Mouse (Mus musculus) retina, postnatal 1 day (tissue): ENCODE measurements at regions not wholly inside any gene's neighbourhood (a gene's known extent, or its start where the extent isn't known, plus 50 kb on each side); places are given as distances from the start of the nearest gene placed in this dataset.

Experiments used
- DNase-seq: peaks from one replicate; pipeline ENCODE4 v3.0.0-alpha.2; 2012

DNA sequence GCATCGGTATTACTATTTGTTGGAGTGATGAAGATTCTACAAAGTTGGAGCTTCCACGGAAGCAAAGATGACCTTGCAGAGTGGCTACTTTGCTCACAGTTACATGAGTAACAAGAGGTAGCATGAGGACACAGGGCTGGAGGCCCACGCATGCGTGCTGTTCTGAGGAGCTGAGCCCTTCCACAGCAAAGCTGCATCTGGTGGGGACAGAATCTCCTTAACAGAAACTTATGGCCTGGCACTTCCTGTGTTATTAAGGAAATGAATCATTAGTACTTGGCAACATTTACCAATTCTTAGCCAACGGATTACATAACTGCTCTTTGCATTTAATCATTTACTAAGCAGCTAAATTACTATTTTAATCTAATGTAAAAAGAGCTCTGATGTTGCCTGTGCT lies 160.8 kb upstream of the Apob start:
- DNase-seq = no peak

DNA sequence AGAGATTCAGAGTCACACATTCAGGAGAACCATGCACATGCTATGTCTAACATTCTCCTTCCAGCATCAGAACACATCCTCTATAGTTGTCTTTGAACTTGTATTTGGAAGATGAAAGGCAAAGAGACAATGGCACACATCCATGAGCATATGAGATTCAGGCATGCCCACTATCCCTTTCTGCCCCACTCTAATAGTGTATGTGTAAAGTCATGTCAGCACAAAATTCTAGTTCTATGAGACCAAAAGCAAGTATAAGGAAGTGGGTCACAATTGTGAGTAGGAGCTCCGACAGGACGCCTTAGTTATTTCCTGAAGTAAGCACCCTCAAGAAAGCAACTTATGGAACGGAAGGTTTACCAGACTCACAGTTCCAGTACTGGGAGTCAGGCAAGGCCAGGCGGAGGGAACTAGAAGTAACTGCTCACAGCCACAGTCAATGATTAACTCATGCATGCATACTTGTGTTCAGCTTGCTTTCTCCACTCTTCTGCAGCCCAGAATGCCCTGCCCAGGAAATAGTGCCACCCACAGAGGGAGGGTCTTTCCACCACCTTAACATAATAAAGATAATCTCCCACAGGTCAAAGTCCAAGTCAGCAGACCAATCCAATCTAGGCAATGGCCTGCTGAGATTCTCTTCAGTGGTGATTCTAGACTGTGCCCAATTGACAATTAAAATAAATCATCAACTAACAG lies 157.3 kb upstream of the Apob start:
- no peak for DNase-seq

DNA sequence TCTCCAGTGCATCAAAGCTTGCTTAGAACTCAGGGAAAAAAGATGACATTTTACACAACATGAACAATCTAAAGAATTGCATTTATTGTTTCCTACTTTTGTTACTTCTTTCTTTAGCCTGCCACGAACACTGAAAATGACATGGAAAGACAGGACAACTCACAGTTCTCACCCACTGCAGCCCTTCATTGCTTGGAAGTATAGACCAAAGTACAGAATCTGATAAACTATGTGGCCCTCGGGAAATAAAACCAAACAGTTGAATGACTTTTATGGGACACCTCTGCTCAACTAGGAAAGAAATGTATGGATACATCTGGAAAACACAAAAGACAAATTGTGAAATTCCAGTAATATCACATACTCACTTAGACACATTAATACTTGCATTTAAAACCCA lies 156.7 kb upstream of the Apob start:
- DNase-seq = no peak

DNA sequence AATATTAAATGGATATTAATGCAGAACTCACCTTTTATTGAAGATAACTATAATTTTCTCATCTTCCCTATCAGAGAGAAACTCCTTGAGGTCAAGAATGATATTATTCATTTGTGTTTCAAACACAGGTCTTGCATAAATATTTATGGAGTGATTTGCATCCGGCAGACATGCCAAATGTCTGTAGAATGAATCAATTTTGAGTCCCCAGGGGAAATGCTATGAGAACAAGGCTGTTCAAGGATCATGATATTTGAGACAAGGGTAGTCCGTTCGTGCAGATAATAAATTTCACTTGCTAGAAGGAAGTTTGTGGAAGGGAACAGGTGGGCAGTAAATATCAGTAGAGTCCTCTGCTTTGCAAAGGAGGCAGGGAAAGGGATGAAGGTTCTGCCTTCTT lies 141.7 kb upstream of the Apob start:
- no peak for DNase-seq

DNA sequence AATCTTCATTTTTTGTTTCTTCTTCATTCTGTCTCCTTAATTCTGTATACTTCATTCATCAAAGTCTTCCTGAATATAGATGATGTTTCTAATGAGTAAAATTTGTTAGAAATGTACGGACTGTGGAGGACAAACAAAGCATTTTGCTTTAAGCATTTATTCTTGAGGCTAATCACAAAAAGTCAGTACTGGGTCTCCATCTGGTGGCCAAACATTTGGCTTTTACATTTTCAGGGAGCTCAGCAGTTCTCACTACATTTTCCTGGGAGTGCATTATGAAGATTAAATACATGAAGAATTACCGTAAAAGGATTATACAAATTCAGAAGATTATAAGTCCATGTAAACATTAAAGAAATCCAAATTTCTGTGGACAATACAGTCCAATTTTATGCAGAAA lies 123.6 kb upstream of the Apob start:
- peak; percentile 27 for DNase-seq

DNA sequence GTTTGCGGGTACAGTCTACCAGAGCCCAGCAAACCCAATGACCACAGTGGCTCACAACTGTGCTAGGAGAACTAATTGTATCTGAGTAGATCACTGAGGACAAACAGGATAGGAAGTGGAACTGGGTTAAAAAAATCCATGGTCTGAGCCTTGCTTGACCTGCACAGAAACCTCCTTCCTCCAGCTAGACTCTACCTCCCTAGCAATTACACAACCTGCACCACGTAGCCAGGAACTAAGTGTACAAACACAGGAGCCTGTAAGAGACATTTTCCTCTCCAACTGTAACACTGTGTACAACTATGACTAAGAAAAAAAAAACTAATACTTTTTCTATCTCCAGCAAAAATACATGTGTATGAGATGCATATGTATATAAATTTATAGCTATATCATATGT lies 121.8 kb upstream of the Apob start:
- no peak for DNase-seq

DNA sequence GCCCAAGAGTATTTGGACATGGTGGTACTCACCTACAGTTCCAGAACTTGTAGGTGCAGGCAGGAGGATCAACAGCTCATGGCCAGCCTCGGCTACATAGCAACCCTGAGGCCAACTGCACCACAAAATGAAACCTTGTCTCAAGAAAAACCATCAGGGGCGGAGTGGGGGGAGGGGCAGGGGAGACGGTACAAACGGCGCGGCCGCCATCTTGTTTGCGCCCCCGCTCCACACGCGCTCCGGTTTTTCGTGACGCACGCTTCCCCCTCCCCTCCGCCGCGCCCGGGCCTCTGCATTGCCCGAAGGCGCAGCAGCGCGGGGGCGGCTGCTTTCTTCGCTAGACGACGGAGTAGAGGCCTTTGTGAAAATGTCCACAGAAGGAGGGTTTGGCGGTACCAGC lies 117.9 kb upstream of the Apob start:
- no peak for DNase-seq

DNA sequence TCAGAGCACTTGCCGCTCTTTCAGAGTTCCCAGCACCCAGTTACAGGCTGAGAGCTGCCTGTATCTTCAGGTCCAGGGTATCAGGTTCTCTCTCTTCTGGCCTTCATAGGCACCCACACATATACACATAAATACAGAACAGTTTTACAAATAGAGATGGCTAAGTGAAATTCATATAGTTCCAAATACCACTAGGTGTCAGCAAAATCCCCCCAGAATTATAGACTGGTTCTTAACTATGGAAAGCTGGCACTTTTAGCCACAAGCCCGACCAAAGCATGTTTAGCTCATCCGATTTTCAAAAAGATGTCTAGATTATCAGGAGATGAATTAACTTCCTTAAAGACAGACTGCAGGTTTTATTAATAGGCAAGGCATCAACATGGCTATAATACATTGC lies 107.4 kb upstream of the Apob start:
- DNase-seq = peak; percentile 26

DNA sequence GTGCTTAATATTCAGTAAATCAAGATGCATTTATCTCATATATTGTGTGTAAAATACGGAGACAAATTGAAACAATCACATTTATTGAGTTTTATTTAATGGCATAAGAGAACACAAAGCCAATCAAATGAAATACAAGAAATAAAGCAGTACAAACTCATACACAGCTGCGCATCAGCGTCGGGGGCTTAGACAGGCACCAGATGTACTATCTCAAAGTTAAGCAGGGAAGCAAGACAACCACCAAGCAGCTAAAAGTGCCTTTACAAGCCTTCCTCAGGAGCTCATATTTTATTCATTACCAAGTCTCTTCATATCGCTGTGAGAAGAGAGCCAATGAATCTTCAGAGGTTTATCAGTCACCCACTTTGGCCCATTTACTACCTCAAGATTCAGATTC lies 107.0 kb upstream of the Apob start:
- no peak for DNase-seq

DNA sequence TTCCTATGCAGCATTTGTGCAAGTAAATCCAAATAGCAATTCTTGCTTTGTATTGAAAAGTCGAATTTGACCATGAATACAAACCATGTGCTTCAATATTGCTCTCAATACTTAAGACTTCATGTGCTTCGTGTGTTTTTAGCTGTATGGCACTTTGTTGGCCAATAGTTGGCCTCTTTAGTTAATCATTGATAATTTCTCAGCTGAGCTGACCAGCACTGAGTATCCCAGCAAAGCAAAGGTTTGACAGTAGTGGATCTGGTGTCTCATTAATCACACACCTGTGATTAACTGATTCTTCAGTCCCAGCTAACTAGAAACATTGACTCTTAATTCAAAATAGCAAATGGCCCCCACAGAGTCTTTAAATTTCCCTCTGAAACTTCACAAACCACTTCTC lies 102.0 kb upstream of the Apob start:
- DNase-seq = no peak

DNA sequence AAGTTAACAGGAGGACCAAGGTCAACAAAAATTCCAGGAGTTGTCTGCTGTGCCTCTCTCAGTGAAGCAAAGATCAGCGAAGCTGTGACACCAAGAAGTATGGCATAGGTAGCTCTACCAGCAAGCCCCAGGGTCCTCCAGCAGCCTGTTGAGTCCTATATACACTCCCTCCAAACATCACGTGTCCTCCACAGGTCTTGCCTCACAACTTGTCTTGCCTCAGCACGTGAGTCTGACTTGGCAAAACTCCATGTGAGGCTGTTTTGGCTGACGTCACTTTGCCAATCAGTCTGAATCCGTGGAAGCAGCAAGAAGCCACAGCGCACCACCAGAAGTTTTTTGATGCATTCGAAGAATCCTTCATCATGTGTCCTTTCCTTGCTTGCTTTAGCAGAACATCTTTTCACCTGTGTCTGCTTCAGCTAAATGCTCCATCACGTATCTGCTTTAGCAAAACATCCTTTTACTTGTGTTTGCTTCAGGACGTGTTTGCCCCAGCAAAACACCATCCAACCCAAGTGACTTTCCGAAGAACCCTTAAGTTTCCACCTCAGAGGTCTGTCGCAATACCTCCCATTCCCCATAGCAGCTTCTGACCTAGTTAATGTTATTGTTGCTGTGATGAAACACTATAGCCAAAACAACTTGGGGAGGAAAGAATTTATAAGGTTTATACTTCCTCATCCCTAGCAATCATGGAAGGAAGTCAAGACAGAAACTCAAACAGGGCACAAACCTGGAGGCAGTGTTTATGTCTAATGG lies 101.0 kb upstream of the Apob start:
- no peak for DNase-seq

DNA sequence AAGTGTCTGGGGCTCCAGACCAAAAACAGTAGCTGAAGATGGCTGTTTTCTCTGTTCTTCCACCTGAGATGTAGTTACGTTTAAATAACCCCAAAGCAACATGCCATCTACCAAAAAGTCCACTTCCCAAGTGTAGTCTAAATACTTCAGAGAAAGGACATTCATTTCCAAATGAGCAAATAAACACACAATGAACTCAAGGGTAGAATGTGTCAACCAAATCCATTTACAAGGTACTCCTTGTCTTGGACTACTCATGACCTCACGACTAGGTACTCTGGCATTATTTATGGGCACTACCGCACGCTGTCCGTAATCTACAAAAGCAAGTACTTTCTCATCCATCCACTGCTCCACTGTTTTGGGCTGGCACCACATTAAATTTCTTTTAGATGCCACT lies 98.7 kb upstream of the Apob start:
- DNase-seq = no peak

DNA sequence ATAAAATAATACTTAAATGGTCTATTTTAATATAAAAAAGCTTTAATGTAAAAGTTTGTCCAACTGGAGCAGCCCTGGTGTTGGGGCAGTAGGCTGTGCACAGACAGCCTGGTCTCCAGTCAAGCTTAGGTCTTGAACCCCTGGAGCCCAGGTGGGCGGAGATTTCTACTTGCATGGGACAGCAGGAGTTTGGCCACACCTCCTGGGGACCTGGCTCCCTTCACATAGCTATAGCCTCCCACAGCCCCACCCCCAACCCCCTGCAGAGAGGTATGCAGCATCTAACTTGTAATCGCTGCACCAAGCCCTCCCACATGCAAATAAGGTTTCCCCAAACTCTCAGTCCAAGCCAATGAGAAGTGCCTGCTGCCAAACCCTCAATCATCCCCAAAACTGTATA lies 81.3 kb upstream of the Apob start:
- DNase-seq = no peak

DNA sequence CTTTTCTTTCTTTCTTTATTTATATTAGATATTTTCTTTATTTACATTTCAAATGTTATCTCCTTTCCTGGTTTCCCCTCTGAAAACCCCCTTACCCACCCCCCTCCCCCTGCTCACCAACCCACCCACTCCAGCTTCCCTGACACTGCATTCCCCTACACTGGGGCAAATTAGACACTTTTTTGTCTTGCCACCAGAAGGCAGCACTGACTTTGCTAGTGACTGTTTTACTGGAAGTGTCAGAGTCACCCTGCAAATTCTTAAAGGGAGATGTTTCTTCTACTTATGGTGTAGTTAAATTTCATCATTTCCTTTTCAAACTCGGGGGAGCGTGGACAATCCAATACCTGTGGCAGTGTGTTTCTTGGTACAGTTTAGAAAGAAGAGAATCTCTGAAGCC lies 72.1 kb upstream of the Apob start:
- DNase-seq = no peak

DNA sequence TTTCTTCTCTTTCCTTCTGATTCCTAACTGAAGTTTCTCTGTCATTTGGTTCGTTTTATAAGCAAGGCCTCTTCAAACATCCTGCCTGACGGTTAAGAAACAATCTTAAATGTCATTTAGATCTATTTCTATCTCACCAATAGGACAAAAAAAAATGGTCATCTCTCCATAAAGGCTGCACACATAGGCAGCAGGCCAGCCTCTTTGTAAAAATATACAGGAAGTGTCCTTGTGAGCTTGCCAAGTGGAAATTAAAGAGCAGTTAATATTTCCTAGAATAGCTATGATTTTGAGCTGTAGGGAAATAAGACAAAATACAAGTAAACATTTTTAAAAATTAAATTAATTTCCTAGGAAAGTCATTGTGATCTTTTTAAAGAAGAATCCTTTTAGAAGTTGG lies 70.6 kb upstream of the Apob start:
- DNase-seq = no peak

DNA sequence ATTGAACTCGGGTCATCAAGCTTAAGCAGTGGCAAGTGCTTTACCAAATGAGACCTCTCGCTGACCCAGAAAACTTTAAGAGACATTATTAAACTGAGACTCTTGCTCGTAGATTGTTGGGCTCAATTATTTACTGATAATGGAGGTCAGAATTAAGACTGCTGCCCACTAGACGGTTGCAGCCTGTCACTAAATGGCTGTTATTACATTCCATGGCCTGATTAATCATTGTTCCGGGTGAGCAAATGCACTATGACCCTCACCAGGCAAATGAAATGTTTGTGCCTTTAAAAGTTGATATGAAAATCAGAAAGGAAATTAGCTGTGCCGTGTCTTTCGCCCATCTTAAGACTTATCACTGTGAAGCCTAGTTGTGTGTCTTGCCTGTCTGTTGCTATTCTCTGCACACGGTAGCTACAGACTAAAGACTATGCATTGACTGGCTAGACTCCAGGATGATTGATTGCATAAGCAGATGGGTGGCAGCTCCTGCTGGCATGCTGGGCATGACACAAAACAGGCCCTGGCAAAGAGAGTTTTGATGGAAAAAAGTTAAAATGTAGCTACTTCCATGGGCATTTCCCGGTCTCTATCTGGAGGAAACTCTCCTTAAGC lies 67.6 kb upstream of the Apob start:
- DNase-seq = no peak

DNA sequence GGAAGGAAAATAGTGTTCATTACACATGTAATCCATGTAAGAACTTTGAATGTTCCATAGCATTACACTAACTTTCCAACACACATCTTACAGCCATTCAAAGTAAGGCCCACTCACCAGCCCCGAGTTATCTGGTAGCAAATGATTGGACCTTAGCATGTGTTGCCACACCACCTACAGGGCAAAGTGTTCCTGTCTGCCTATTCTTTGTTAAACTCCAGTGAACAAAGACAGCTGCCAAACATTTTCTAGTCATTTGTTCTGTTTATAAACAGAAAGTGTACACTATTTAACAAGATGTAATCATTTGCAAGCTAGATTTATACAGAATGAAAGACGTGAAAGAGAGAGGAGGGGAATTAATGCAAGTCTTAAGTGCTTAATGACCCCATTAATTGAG lies 66.9 kb upstream of the Apob start:
- DNase-seq = no peak

DNA sequence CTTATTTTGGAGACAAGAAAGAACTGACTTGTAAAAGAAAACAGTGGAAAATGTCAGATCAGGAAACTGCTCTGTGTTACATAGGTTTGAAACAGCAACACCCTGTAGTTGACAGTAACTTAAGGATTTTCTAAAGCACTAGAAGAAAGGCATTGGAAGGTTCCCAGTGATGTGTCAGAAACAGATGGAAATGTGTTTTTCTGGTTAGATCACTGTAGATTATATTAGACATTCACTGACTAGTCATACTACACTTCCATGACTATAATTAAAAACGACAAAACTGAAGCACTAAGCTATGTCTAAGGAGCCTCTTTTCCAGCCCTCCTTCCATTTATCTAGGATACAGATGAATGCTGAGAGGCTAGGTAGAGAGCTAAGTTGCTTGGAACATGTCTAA lies 59.1 kb upstream of the Apob start:
- DNase-seq = no peak

DNA sequence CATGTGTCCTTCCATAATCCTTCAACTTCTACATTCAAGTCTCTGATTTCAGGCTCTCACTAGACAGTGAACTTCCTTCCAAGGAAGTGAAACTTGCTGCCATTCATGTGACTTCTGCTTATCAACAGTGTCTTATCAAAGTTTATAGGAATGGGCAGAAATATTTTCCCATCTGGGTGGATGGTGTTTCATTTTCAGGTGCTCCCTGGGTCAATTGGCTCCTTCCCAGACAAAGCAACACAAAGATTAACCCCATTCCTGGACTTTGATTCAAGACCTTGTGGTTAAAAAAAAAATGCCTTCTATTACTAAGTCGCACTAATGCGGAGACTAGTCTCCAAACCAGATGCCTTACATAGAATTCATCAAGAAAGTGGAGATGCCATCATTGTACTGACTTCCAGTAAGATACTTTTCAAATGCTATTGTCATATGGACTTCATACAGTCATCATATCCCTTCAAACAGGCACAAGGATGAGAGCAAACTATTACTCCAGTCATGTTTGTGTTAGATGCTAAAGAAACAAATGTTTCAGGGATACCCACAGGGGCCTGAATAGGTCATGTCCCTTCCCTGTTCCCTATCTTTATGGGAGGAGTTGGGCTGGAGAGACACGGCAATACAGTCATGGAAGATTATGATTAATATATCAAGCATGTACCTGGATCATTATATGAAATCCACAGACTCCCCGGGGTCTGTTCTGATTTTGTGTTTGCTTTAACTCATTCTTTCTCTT lies 58.3 kb upstream of the Apob start:
- DNase-seq = no peak

DNA sequence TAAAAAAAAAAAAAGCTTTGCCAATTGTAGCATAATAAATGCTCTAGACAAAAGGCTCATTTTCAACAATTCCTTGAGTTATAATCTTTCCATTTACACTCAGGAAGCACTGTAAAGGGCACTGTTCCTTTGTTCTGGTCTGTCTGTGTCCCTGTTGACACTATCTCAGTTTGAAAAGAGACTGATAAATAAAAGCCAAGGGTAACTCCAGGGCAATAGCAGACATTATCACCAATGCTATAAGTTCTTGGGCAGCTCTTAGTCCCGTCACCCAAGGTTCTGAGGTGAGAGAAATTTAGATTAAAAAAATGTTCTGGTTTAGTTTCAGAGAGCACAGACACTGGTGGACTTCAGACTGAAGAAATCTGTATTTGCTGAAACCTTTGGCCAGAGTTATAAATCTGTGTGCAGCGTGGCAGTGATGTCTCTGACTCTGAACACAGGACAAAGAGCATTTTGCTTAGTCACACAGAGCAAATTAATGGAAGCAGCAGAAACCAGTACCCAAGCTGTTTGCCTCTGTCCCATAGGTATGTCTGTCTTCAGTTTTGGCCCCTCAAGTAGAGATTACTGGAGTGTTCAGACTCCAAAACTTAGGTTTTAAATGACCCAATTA lies 57.6 kb upstream of the Apob start:
- no peak for DNase-seq

DNA sequence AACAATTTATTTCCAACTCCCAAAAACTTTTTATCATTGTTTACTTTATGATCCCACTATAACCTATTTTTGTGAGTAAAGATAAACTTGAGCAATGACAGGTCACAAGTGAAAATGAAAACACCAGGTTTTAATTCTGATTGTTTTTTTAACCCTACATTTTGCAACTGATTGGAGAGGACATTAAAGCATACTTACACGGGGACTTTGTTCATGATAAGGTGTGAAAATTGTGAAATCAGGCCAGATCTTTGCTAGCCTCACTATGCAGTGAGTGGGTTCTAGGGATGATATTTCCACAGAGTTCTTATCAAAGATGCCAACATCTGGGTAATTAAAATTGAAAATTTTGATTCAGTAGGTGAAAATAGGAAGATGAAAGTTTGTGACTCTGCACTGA lies 56.6 kb upstream of the Apob start:
- DNase-seq = no peak
